Mouse (Mus musculus): ENCODE data around the gene Vamp1. TPM values are rescaled to one million over a fixed set of nuclear protein-coding genes. Genes with fewer than 3 reads are reported as not detected.
"Not testable (repeated sequence)": the region's sequence is repeated elsewhere in the genome, so short reads cannot be mapped to it uniquely, and the experiment has no call there.

Gene Vamp1
- polyA plus RNA-seq, 1 experiment from 2014 or later = 7.3 TPM

DNA sequence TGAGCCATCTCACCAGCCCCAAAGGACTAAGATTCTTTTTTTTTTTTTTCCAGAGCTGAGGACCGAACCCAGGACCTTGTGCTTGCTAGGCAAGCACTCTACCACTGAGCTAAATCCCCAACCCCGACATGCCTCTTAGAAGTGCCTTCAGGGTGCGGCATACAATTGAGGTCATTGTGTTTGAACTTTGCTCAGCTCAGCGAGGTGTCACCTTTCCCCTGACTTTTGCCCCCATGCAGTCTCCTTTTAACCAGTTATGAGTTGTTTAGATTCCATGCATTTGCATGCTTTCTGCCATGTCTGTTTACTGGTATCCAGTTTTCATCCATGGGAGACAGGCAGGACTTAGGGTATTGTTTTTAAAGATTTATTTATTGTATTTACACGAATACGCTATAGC is 53.4 kb downstream of the Vamp1 start:
- no peak for ATAC-seq
- no peaks in the 10 kb centered on the region for H3K36me3 ChIP-seq (ENCODE audit: control insufficient read depth, insufficient read depth)
- H3K27ac ChIP-seq (ENCODE audit: low read length) = no peak overlapping the region
- H3K9me3 ChIP-seq (ENCODE audit: control insufficient read depth, low read length) = no peaks in the 10 kb centered on the region
- no peak overlapping the region for H3K4me2 ChIP-seq (ENCODE audit: low read length)
- H3K9ac ChIP-seq (replicated peaks; ENCODE audit: low read depth, low read length) = no peak overlapping the region
- no peak overlapping the region for H3K4me3 ChIP-seq (replicated peaks; ENCODE audit: low read length)
- WGBS = 58% methylated on average over 6 of the region's 6 CpGs
- H3K27me3 ChIP-seq (replicated peaks; ENCODE audit: control insufficient read depth, insufficient read depth, low read length) = no peaks in the 10 kb centered on the region
- H3K4me1 ChIP-seq (replicated peaks; ENCODE audit: control insufficient read depth, insufficient read depth, low read length) = no peaks in the 10 kb centered on the region

DNA sequence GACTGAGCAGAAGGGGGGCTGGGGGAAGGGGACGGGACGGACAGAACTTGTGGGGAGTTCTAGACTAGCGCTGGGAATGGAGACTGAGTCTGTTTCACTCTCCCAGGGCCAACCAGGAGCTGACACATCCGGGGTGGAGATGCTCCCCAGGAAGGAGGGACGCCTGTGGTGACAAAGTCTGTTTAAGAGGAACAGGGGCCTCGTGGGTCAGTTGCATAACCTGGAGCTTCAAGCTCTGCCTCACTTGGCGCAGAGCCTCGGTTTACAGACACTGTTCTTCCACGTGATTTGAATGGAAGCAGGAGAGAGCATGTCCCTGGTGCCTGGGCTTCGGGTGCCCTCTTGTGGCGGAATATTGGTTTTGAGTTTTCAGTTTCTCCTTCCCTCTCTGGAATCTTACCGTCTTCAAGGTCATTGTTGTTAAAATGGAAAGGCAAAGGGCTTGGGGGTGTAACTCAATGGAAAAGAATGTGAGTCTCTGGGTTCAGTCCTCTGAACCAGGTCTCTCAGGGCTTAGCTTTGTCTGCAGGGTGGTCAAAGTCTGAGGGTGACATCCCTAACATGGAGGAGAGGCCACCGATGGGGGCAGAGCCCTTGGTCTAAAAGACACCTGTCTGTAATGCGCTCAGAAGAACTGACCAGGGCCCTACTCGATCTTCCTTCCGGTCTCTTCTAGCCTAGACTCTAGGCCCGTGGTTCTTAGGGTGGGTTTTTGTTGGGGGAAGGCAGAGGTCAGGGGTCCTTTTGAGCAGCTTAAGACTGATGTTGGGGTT is 56.3 kb downstream of the Vamp1 start:
- peak overlapping the region; percentile 25; the same call in 1 of the 2 replicates for H3K9ac ChIP-seq (replicated peaks; ENCODE audit: low read depth, low read length)
- H3K27ac ChIP-seq (ENCODE audit: low read length) = no peak overlapping the region
- H3K4me1 ChIP-seq (replicated peaks; ENCODE audit: control insufficient read depth, insufficient read depth, low read length) = no peaks in the 10 kb centered on the region
- peak overlapping the region; percentile 49 for H3K4me2 ChIP-seq (ENCODE audit: low read length)
- 22% methylated on average over 17 of the region's 17 CpGs for WGBS
- H3K27me3 ChIP-seq (replicated peaks; ENCODE audit: control insufficient read depth, insufficient read depth, low read length) = no peaks in the 10 kb centered on the region
- H3K9me3 ChIP-seq (ENCODE audit: control insufficient read depth, low read length) = no peaks in the 10 kb centered on the region
- peak; percentile 94 for ATAC-seq
- H3K4me3 ChIP-seq (replicated peaks; ENCODE audit: low read length) = 0 out of 2 replicates have a peak overlapping the region, but pooled peaks have one; percentile 7
- no peaks in the 10 kb centered on the region for H3K36me3 ChIP-seq (ENCODE audit: control insufficient read depth, insufficient read depth)

DNA sequence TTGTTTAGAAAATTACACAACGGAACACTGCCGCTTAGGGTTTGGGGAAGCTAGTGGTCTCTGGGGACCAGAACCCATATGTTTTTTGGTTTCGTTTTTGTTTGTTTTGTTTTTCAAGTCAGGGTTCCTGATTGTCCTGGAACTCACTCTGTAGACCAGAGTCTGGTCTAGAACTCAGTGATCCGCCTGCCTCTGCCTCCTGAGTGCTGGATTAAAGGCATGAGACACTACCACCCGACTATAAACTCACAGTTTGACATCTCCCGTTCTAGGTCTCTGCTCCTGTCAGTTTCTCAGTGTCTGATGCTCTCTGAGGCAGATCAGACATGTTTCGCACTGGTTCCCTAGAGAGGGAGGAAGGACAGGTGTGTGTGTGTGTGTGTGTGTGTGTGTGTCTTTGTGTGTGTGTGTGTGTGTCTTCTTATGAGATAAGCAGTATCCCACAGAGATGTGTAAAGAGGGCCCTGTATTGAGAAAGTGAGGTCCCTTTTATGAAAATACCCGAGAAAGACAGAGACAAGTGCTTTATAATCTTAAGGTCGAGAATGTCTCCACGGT is 57.0 kb downstream of the Vamp1 start:
- H3K4me2 ChIP-seq (ENCODE audit: low read length) = no peak overlapping the region
- H3K27me3 ChIP-seq (replicated peaks; ENCODE audit: control insufficient read depth, insufficient read depth, low read length) = no peaks in the 10 kb centered on the region
- no peak overlapping the region for H3K4me3 ChIP-seq (replicated peaks; ENCODE audit: low read length)
- no peaks in the 10 kb centered on the region for H3K9me3 ChIP-seq (ENCODE audit: control insufficient read depth, low read length)
- H3K27ac ChIP-seq (ENCODE audit: low read length) = no peak overlapping the region
- no peak for ATAC-seq
- 75% methylated on average over 10 of the region's 10 CpGs for WGBS
- H3K4me1 ChIP-seq (replicated peaks; ENCODE audit: control insufficient read depth, insufficient read depth, low read length) = no peaks in the 10 kb centered on the region
- no peak overlapping the region for H3K9ac ChIP-seq (replicated peaks; ENCODE audit: low read depth, low read length)
- H3K36me3 ChIP-seq (ENCODE audit: control insufficient read depth, insufficient read depth) = no peaks in the 10 kb centered on the region

DNA sequence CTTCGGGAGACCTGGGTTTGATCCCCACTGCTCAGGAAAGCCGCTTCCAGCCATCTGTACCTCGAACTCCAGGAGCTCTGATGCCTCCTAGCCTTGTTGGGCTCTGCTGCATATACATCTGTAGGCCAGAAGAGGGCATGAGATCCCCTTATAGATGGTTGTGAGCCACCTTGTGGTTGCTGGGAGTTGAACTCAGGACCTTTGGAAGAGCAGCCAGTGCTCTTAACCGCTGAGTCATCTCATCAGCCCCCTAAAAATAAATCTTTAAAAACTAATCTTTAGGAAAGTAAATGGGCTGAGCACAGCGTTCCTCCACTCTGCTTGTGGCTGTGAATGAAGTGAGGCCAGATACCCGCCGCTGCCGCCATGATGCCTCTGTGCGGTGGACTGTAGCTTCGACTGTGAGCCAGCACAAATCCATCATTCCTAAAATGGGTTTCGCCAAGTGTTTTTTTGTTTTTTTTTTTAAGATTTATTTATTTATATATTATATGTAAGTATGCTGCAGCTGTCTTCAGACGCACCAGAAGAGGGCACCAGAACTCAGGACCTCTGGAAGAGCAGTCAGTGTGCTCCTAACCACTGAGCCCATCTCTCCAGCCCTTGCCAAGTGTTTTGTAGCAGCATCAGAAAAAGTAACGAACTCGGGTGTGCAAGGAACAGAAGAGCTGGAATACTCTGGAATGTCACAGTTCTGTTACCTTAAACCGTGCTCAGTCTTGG is 59.7 kb downstream of the Vamp1 start:
- no peak overlapping the region for H3K27ac ChIP-seq (ENCODE audit: low read length)
- H3K4me3 ChIP-seq (replicated peaks; ENCODE audit: low read length) = no peak overlapping the region
- no peak for ATAC-seq
- 58% methylated on average over 15 of the region's 15 CpGs for WGBS
- H3K4me2 ChIP-seq (ENCODE audit: low read length) = no peak overlapping the region
- H3K9ac ChIP-seq (replicated peaks; ENCODE audit: low read depth, low read length) = no peak overlapping the region
- no peaks in the 10 kb centered on the region for H3K4me1 ChIP-seq (replicated peaks; ENCODE audit: control insufficient read depth, insufficient read depth, low read length)
- H3K27me3 ChIP-seq (replicated peaks; ENCODE audit: control insufficient read depth, insufficient read depth, low read length) = no peaks in the 10 kb centered on the region
- H3K36me3 ChIP-seq (ENCODE audit: control insufficient read depth, insufficient read depth) = no peaks in the 10 kb centered on the region
- H3K9me3 ChIP-seq (ENCODE audit: control insufficient read depth, low read length) = no peaks in the 10 kb centered on the region

DNA sequence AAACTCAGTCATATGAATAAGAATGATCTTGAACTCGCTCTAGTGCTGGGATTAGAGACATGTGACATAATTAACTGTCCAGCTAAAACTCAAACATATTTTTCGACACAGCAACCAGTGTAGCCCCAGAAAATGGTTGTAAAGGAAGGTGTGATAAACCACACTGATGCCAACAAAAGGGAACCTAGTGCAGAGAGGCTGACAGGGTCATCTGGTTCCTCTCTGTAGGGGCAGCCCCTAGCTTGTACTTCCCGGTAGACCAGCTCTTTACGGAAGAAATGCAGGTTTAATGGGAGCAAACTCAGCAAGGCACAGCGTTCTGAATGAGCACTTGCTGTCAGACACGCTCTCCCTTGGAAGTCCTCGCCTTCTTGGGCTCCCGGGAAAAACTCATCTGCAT is 64.4 kb downstream of the Vamp1 start:
- H3K4me2 ChIP-seq (ENCODE audit: low read length) = no peak overlapping the region
- 68% methylated on average over 8 of the region's 8 CpGs for WGBS
- no peak for ATAC-seq
- no peaks in the 10 kb centered on the region for H3K9me3 ChIP-seq (ENCODE audit: control insufficient read depth, low read length)
- H3K4me1 ChIP-seq (replicated peaks; ENCODE audit: control insufficient read depth, insufficient read depth, low read length) = no peaks in the 10 kb centered on the region
- no peaks in the 10 kb centered on the region for H3K36me3 ChIP-seq (ENCODE audit: control insufficient read depth, insufficient read depth)
- H3K4me3 ChIP-seq (replicated peaks; ENCODE audit: low read length) = no peak overlapping the region
- no peaks in the 10 kb centered on the region for H3K27me3 ChIP-seq (replicated peaks; ENCODE audit: control insufficient read depth, insufficient read depth, low read length)
- H3K27ac ChIP-seq (ENCODE audit: low read length) = no peak overlapping the region
- H3K9ac ChIP-seq (replicated peaks; ENCODE audit: low read depth, low read length) = no peak overlapping the region

DNA sequence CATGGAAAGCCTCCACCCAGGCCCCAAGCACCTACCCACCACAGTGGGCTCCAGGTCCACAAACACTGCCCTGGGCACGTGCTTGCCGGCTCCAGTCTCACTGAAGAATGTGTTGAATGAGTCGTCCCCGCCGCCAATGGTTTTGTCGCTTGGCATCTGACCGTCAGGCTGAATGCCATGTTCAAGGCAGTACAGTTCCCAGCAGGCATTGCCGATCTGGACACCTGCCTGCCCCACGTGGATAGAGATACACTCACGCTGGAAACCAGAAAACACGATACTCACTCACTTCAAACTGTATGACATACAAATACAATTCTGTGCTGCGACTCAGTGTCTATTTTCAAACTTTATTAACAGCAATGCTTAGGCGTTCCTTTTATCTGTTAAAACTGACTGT is 67.4 kb downstream of the Vamp1 start:
- not testable (repeated sequence) for ATAC-seq; H3K4me1 ChIP-seq (replicated peaks; ENCODE audit: control insufficient read depth, insufficient read depth, low read length); H3K27me3 ChIP-seq (replicated peaks; ENCODE audit: control insufficient read depth, insufficient read depth, low read length); H3K4me3 ChIP-seq (replicated peaks; ENCODE audit: low read length); H3K9me3 ChIP-seq (ENCODE audit: control insufficient read depth, low read length); H3K4me2 ChIP-seq (ENCODE audit: low read length); H3K9ac ChIP-seq (replicated peaks; ENCODE audit: low read depth, low read length); H3K27ac ChIP-seq (ENCODE audit: low read length); H3K36me3 ChIP-seq (ENCODE audit: control insufficient read depth, insufficient read depth)
- WGBS = 89% methylated on average over 13 of the region's 13 CpGs

DNA sequence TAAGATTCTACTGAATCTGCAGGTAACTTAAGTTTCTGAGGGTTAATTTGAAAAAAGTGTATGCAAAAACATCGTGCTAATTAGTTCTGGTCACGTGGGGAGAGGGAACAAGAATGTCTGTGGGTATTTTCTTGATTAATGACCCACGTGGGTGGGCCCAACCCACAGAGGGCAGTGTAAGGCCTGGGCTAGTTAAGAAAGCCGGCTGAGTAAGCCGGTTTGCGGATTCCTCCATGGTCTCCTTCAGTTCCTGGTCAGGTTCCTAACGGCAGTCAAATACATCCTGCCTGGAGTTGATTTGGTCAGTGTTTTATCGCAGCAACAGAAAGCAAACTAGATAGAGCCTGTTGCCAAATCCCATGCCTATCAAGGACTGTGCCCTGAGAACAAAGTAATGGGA is 68.9 kb downstream of the Vamp1 start:
- 49% methylated on average over 8 of the region's 8 CpGs for WGBS
- Histone ChIP-seq H3K9me3 (ENCODE audit: control insufficient read depth, low read length) (no peaks in the 10 kb centered on the region), H3K4me2 (ENCODE audit: low read length) (no peak overlapping the region)

DNA sequence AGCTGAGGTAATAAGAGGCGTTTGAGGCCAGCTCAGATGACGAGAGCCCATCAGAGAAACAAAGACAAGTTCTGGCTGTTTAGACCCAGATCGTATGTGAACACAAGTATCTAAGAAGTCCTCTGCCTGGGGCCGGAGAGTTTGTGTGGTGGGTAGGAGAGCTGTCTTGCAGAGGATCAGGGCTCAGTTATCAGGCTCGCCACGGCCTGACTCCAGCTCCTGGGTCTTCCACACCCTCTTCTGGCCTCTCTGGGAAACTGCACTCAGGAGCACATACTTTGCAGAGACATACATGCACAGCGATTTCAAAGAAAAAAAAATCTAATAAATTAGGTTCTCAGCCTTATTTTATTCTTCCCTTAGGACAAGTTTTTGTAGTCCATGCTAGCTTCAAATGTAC is 69.4 kb downstream of the Vamp1 start:
- H3K9me3 ChIP-seq (ENCODE audit: control insufficient read depth, low read length) = no peaks in the 10 kb centered on the region
- WGBS = 91% methylated on average over 7 of the region's 7 CpGs

More for the DNA sequence above, 68.9 kb downstream of the Vamp1 start:
- Histone ChIP-seq H3K27me3 (replicated peaks; ENCODE audit: control insufficient read depth, insufficient read depth, low read length) (no peaks in the 10 kb centered on the region), H3K9ac (replicated peaks; ENCODE audit: low read depth, low read length) (no peak overlapping the region), H3K36me3 (ENCODE audit: control insufficient read depth, insufficient read depth) (no peaks in the 10 kb centered on the region), H3K27ac (ENCODE audit: low read length) (no peak overlapping the region), H3K4me3 (replicated peaks; ENCODE audit: low read length) (no peak overlapping the region), H3K4me1 (replicated peaks; ENCODE audit: control insufficient read depth, insufficient read depth, low read length) (no peaks in the 10 kb centered on the region)
- ATAC-seq = no peak

DNA sequence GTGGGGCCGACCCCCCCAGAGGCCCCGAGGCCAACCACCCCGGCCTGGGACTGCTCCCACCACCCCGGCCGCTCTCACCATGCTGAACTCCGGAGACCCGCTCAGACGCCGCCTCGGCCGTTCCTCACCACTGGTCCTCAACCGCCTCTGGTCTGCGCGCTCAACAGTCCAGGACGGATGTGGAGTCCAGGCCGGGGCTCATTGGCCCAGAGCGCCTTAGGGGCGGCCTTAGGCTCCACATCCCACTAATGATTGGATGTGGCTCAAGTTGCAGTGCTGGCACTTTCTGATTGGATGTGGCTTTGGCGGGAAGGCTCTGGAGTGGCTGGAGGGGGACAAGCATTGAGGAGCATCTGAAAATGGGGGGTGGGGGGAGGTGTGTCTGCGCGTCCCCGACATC is 70.5 kb downstream of the Vamp1 start, which contains the start of gene Tuba3a:
Tuba3a (minus strand) TSS at position 153 of the 400 bp plus-strand sequence.
- Histone ChIP-seq H3K27ac (ENCODE audit: low read length) (no peak within 1 kb of the TSS), H3K4me2 (ENCODE audit: low read length) (no peak within 1 kb of the TSS), H3K36me3 (ENCODE audit: control insufficient read depth, insufficient read depth) (no peaks in the 10 kb centered on the region), H3K9ac (replicated peaks; ENCODE audit: low read depth, low read length) (no peak within 1 kb of the TSS), H3K27me3 (replicated peaks; ENCODE audit: control insufficient read depth, insufficient read depth, low read length) (no peaks in the 10 kb centered on the region), H3K4me3 (replicated peaks; ENCODE audit: low read length) (no peak within 1 kb of the TSS), H3K9me3 (ENCODE audit: control insufficient read depth, low read length) (no peaks in the 10 kb centered on the region), H3K4me1 (replicated peaks; ENCODE audit: control insufficient read depth, insufficient read depth, low read length) (no peaks in the 10 kb centered on the region)
- 97% methylated on average over 22 of the region's 22 CpGs for WGBS
- ATAC-seq = no peak

More for the DNA sequence above, 69.4 kb downstream of the Vamp1 start:
- no peak overlapping the region for H3K4me2 ChIP-seq (ENCODE audit: low read length)
- H3K4me1 ChIP-seq (replicated peaks; ENCODE audit: control insufficient read depth, insufficient read depth, low read length) = no peaks in the 10 kb centered on the region
- ATAC-seq = no peak
- no peaks in the 10 kb centered on the region for H3K36me3 ChIP-seq (ENCODE audit: control insufficient read depth, insufficient read depth)
- H3K9ac ChIP-seq (replicated peaks; ENCODE audit: low read depth, low read length) = no peak overlapping the region
- H3K4me3 ChIP-seq (replicated peaks; ENCODE audit: low read length) = no peak overlapping the region
- no peak overlapping the region for H3K27ac ChIP-seq (ENCODE audit: low read length)
- H3K27me3 ChIP-seq (replicated peaks; ENCODE audit: control insufficient read depth, insufficient read depth, low read length) = no peaks in the 10 kb centered on the region

Measured in forebrain, embryonic 16.5 days (tissue).